Mouse (Mus musculus): ENCODE measurements around the gene Cenpl.

The Cenpl gene

DNA sequence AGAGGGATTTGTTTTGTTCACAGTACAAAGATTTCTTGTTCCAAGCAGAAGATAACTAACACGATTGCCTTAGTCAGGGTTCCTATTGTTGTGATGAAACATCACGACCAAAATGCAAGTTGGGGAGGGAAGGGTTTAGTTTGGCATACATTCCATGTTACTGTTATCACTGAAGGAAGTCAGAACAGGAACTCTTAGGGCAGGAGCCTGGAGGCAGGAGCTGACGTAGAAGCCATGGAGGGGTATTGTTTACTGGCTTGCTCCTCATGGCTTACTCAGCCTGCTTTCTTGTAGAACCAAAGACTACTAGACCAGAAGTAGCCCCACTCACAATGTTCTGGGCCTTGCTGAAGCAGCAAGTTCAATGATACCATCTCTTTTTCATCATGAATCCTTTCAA lies 23.5 kb upstream of the Cenpl start:
- no peak for DNase-seq

DNA sequence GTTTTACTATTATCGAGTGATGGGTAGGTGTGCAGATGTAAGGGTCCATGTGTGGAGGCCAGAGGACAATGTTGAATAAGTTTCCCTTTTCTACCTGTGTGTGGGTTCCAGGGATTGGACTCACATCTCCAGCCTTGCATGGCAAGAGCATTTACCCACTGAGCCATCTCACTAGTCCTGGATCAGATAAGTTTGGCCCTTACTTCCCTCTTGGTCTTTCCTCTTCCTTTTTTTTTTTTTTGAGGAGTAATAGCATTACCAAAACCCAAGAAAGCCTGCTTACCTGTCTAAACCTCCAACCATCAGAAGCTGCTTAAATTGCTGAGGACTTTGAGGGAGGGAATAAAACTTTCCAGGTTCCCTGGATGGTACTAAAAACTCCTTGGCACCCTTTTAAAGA lies 13.3 kb upstream of the Cenpl start:
- DNase-seq, result no peak

DNA sequence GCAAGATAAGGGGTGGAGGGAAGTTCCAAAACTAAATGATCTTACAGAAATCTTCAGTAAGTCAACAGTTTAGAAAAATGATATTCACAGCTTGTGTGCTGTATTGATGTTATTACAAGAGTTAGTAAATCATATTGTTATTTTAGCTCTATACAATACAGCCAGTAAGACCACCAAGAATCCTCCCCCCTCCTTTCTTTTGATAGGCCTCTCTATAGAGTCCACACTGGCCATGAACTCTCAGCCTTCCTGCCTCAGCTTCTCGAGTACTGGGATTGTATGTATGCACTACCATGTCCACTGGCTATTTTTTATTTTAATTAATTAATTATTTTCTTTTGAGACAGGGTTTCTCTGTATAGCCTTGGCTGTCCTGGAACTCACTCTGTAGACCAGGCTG lies 7.2 kb upstream of the Cenpl start:
- DNase-seq, result no peak

DNA sequence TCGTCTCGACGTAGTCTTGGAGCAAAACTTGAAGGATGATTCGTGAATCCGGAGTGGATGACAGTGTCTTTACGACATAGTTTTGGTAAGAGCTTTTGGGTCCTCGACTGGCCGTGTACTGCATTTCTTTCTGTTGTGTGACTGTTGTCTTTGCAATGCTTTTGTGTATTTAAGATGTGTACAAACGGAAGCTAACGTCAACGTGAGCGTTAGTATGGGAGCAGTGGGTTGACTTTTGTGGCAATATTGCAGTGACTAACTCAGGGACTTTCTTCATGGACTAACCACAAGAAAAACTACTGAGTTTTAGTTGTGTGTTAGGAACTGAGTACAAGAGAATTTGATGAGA lies 733 bp downstream of the Cenpl start:
- DNase-seq, result no peak

DNA sequence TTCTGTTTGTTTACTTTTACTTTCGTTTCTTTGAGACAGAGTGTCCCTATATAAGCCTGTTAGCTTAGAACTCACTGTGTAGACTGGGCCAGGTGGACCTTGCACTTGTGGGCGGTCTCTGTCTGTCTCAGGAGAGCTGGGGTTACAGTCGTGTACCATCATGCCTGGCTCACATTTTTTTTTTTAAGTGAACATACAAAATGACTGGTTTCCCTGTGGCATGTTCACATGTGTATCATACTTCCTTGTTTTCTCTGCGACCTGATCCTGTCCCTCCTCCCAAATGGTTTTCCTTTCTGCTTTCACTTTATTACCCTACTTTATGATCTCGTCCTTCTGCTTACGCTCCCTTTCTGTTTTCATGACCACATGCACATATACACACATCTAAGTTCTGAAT lies 5.7 kb downstream of the Cenpl start:
- no peak for DNase-seq

DNA sequence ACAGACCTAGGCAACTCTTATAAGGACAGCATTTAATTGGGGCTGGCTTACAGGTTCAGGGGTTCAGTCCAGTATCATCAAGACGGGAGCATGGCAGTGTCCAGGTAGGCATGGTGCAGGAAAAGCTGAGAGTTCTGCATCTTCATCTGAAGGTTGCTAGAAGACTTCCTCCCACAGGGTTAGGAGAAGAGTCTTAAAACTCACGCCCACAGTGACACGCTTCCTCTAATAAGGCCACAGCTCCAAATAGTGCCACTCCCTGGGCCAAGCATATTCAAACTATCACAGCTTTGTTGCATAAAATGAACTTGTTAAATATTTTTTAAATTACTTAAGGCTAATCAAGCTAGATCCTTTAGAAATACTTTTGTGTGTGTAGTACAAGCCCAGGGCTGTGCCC lies 6.7 kb downstream of the Cenpl start:
- DNase-seq, result no peak

DNA sequence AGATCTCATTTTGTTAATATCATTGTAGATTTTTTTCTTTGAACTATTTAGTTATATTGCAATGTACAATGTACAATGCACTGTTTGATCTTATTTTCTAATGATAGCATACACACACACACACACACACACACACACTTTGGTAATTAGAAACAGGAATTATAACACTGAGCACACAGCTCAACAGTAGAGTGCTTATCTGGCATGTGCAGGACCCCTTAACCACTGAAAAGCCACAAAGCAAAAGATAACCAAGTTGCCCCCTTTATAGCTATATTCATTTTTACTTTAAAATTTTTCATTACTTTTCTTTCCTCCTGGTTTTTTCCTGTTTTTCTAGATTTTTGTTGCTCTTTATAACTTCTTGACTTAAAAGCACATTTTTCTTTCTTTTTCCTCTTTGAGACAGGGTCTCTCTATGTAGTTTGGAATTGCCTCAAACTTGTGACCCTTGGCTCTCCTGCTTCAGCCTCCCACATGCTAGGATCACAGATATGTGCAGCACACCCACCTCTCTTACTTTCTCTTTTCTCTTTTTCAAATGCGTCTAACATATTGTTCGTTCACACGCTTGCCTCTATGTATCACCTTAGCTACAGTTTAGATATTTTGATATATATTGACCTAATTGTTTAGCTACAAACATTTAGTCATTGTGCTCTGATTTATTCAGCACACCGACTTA lies 29.4 kb downstream of the Cenpl start:
- no peak for DNase-seq

DNA sequence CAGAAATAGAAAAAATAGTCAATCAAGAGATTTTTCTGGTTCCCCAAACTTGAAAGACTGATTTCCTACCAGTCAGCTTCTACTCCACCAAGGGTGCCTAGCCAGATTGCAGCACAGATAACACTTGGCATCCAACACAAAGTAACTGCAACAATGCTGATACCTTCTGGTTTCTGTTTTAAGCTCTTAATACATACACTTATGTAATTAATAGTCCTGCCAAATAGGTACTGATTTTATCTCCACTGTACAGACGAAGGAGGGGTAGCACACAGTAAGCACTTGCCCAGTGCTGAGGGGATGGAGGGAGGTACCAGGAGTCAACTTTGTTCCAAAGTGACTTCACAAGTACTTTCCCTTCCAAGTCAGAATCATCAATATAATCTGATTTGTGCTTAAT lies 33.3 kb downstream of the Cenpl start:
- DNase-seq, result no peak

DNA sequence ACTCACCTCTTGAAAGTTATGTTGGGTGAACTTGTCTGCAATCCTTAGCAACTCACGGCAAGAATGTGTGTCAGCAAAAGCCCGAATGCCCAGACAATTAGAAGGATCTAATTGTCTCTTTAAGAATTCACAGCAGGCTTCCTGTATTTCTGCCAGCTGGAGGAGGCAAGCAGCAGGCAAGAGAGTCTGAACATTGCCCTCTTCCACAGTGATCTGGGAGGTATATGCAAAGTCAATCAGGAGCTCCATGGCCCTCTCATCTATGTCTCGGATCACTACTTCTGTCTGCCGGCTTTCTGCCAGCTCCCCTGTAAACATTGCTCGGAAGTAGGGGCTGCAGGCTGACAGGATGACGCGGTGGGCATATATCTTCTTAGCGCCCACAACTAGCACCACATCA lies 38.7 kb downstream of the Cenpl start:
- DNase-seq, result no peak

DNA sequence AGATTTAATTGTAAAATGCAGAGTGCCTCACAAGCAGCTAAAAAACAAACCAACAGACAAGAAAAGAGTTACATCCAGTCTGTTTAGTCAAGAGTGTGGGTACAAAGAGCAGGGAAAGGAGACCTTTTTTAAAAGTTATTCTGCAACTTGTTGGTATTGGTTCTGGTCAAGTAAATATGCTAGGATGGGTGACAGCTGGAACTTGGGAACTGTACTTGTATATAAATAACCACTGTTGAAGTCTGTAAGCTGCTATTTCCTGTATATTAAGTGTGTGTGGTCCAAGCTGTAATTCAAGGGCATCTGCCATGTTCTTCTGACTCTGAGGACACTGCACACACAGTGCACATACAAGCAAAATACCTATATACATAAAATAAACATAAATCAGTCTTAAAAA lies 44.1 kb downstream of the Cenpl start:
- DNase-seq, result no peak

DNA sequence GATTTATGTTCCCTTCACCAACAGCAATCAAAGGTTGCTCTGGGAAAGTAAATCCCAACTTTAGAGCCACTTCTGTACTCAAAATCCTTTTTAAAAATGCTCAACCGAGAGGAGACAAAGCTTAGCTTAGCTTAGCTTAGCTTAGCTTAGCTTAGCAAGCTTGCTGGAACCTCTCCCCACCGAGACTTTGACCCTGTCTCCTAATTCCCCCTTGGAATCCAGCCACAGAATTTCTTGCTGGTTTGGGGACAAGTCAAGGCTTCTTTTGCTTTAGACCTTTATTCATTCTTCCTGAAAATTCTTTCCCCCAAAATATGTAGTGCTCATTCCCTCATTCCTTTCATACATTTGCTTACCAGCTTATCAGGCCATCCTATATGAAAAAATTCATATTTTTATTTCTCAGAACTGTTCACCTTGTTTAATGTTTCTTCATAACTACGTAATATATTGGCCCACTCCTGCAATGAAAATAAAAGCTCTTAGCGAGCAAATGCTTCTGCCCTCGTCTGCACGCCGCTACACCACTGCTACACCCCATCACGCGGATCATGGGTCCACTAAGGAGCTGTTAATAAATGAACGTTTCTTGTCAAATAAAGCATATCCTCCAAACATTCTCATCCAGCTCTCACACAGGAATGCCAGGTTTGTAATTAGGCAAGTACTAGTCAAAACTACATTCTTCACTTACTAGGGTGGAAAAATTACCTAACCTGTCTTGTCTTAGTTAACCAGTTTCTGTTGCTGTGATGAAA lies 52.3 kb downstream of the Cenpl start:
- no peak for DNase-seq

DNA sequence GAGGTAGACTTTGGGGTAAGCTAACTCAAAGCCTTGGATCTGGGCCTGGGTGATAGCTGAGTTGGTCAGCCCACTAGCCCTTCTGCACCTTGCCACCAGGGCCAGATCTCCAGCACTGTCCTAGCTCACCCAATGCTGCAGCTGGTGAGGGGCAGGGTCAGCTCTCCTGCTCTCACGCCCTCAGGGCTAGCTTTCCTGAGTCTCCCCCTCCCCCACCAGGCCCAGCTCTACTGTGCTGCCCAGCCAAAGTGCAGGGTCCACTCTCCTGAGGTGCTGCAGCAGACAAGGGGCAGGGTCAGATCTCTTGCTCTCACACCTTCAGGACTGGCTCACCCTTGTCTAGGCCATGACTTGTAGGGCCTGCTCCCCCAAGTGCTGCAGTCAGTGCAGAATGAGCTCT lies 55.9 kb downstream of the Cenpl start:
- no peak for DNase-seq

DNA sequence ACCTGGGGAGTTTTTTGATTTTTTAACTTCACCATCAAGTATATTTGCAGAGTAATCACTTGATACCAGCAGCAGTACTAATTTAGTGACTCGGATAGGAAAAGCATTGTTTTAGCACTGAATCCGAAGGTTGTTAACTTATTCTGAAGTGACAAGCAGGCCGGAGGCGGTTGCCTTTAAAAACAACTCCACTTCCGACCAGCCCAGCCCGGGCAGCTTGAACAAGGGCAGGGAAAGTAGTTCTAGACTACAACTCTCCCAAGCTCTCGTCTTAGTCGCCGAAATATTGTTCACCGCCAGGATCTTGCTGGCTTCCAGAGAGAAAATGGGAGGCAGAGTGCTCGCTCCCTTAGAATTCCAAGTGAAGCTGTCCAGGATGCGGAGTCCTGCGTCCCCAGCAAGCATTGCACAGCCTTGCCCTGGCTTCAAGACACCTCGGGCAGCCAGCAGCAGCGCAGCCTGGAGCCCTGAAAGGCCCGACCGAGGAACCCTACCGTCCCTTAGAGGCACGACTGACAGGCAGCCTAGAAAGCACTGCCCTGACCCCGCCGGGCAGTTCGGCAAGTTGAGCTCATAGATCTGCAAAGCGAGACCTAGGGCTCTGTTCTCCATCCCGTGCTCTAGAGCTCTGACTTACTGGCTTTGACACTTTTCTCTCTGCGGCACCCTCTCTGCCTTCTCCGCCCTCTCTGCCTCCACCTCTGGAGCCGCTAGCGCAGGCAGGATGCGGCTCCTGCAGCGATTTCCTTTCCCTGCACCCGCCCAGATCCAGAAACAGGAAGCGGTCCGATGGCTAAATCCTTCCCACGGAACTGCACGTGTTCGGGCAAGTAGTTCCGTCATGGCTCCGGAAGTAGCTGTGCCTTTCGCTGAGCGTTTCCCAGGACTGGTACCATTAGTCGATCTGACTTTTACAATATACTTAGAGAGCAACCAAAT lies 60.5 kb downstream of the Cenpl start, which contains the start of gene Klhl20:
TSS of gene Klhl20 (minus strand) at position 786 of the 939 bp plus-strand sequence.
- peak; percentile 90 for DNase-seq

Data from right cerebral cortex, postnatal 25 days (tissue).